Mouse (Mus musculus): ENCODE data around the gene March6.

The March6 gene

GRCm38 (mm10) chr15:31561390-31561789, 30.5 kb upstream of the March6 start:
- no peak for TF ChIP-seq GATA4 (IDR thresholded peaks at IDR 0.05; ENCODE audit: insufficient replicate concordance, low read length)

- no peak for TF ChIP-seq GATA4 (IDR thresholded peaks at IDR 0.05; ENCODE audit: insufficient replicate concordance, low read length)
Measured at GRCm38 (mm10) chr15:31554855-31555254, 24.0 kb upstream of the March6 start.

- TF ChIP-seq GATA4 (IDR thresholded peaks at IDR 0.05; ENCODE audit: insufficient replicate concordance, low read length) = no peak
Measured at GRCm38 (mm10) chr15:31550381-31550780, 19.5 kb upstream of the March6 start.

GRCm38 (mm10) chr15:31547421-31547820, 16.6 kb upstream of the March6 start:
- TF ChIP-seq GATA4 (IDR thresholded peaks at IDR 0.05; ENCODE audit: insufficient replicate concordance, low read length) = no peak

- TF ChIP-seq GATA4 (IDR thresholded peaks at IDR 0.05; ENCODE audit: insufficient replicate concordance, low read length) = no peak
Measured at GRCm38 (mm10) chr15:31546291-31546690, 15.4 kb upstream of the March6 start.

GRCm38 (mm10) chr15:31545058-31545457, 14.2 kb upstream of the March6 start:
- no peak for TF ChIP-seq GATA4 (IDR thresholded peaks at IDR 0.05; ENCODE audit: insufficient replicate concordance, low read length)

GRCm38 (mm10) chr15:31543246-31543645, 12.4 kb upstream of the March6 start:
- no peak for TF ChIP-seq GATA4 (IDR thresholded peaks at IDR 0.05; ENCODE audit: insufficient replicate concordance, low read length)

GRCm38 (mm10) chr15:31542013-31542958, 11.4 kb upstream of the March6 start:
- TF ChIP-seq GATA4 (IDR thresholded peaks at IDR 0.05; ENCODE audit: insufficient replicate concordance, low read length) = no peak

GRCm38 (mm10) chr15:31540513-31540802, 9.6 kb upstream of the March6 start:
- TF ChIP-seq GATA4 (IDR thresholded peaks at IDR 0.05; ENCODE audit: insufficient replicate concordance, low read length) = no peak

GRCm38 (mm10) chr15:31539643-31540512, 9.0 kb upstream of the March6 start:
- TF ChIP-seq GATA4 (IDR thresholded peaks at IDR 0.05; ENCODE audit: insufficient replicate concordance, low read length) = no peak

- no peak for TF ChIP-seq GATA4 (IDR thresholded peaks at IDR 0.05; ENCODE audit: insufficient replicate concordance, low read length)
Measured at GRCm38 (mm10) chr15:31538346-31538745, 7.5 kb upstream of the March6 start.

GRCm38 (mm10) chr15:31537706-31538105, 6.9 kb upstream of the March6 start:
- TF ChIP-seq GATA4 (IDR thresholded peaks at IDR 0.05; ENCODE audit: insufficient replicate concordance, low read length) = no peak

- no peak for TF ChIP-seq GATA4 (IDR thresholded peaks at IDR 0.05; ENCODE audit: insufficient replicate concordance, low read length)
Measured at GRCm38 (mm10) chr15:31536051-31536737, 5.3 kb upstream of the March6 start.

- no peak for TF ChIP-seq GATA4 (IDR thresholded peaks at IDR 0.05; ENCODE audit: insufficient replicate concordance, low read length)
Measured at GRCm38 (mm10) chr15:31535259-31535855, 4.5 kb upstream of the March6 start.

All from liver, adult (tissue).